Mouse (Mus musculus) olfactory bulb, adult 2 months (tissue): ENCODE measurements around the gene Krtap1-3. TPM values are rescaled to one million over a fixed set of nuclear protein-coding genes. Genes with fewer than 3 reads are reported as not detected.
A peak's percentile ranks its signal among the peaks of the same experiment; 100 is the strongest.
"Not testable (repeated sequence)": the region's sequence is repeated elsewhere in the genome, so short reads cannot be mapped to it uniquely, and the experiment has no call there.

Experiments
- H3K27ac ChIP-seq: fragments of 200-500 bp; 2 replicates; pipeline ENCODE4 v1.5.1; 2012; ENCODE audit warnings: low read depth, low read length; ENCODE audit not compliant: insufficient read depth
- H3K4me1 ChIP-seq: fragments of 200-500 bp; 2 replicates; pipeline ENCODE4 v1.6.1; 2012; ENCODE audit warnings: low read length; ENCODE audit not compliant: control insufficient read depth, insufficient read depth
- H3K4me3 ChIP-seq: fragments of 200-500 bp; 2 replicates; pipeline ENCODE4 v1.5.1; 2012; ENCODE audit warnings: mild to moderate bottlenecking, low read depth, low read length, moderate library complexity; ENCODE audit not compliant: insufficient read depth
- CTCF ChIP-seq: fragments of 200-500 bp; IDR thresholded peaks from 2 replicates; pipeline ENCODE4 v1.5.1; 2012; ENCODE audit warnings: low read depth, mild to moderate bottlenecking, low read length, moderate library complexity; ENCODE audit not compliant: insufficient read depth
- POLR2A ChIP-seq: fragments of 200-500 bp; IDR thresholded peaks from 2 replicates; pipeline ENCODE4 v1.6.1; 2012; ENCODE audit warnings: mild to moderate bottlenecking, low read depth, low read length, moderate library complexity; ENCODE audit not compliant: insufficient read depth
- WGBS: fragments of 180-500 bp; shearing (Covaris S2); methylation state at CpG from one replicate; pipeline ENCODE4 v1.1.7; 2018; 5-methylcytosine and 5-hydroxymethylcytosine counted together
- polyA plus RNA-seq: library from polyadenylated mRNA; stranded (reverse); fragments of >200 nt; gene quantifications from 2 replicates; pipeline ENCODE4 v1.2.4, GENCODE M21; 2012; ENCODE audit warnings: low replicate concordance; ENCODE audit not compliant: missing spikeins, insufficient read depth, insufficient read length

Gene Krtap1-3
- polyA plus RNA-seq, 1 experiment, result not detected

- no peak overlapping the region for H3K27ac ChIP-seq
- H3K4me3 ChIP-seq, result no peak overlapping the region
- TF ChIP-seq CTCF (no peak), POLR2A (no peak)
- WGBS, result 83% methylated on average over 1 of the region's 1 CpGs
- H3K4me1 ChIP-seq, result no peaks in the 10 kb centered on the region
These were observed 18.0 kb upstream of the Krtap1-3 start for GRCm38 (mm10) chr11:99609126-99609525.

- 70% methylated on average over 1 of the region's 1 CpGs for WGBS
- not testable (repeated sequence) for H3K4me1 ChIP-seq, H3K4me3 ChIP-seq, H3K27ac ChIP-seq
These were observed 12.1 kb upstream of the Krtap1-3 start, which contains the start of gene Gm11938 for GRCm38 (mm10) chr11:99603208-99603607. TSS of gene Gm11938 (minus strand) at chr11:99603308.

GRCm38 (mm10) chr11:99597742-99598141, 6.6 kb upstream of the Krtap1-3 start, which contains the start of gene Krtap9-3:
TSS of gene Krtap9-3 (minus strand) at chr11:99598105.
- not testable (repeated sequence) for H3K4me1 ChIP-seq, H3K27ac ChIP-seq, H3K4me3 ChIP-seq
- WGBS, result 80% methylated on average over 6 of the region's 6 CpGs

- WGBS, result 48% methylated on average over 7 of the region's 7 CpGs
- Histone ChIP-seq H3K4me1 (peaks cover 8% of the 10 kb centered on the region), H3K4me3 (no peak overlapping the region), H3K27ac (no peak overlapping the region)
- TF ChIP-seq POLR2A, result no peak
- TF ChIP-seq CTCF, result no peak
These were observed 6.0 kb downstream of the Krtap1-3 start for GRCm38 (mm10) chr11:99585096-99585495.

GRCm38 (mm10) chr11:99583245-99583704, 7.9 kb downstream of the Krtap1-3 start, which contains the start of gene Krtap1-4:
TSS of gene Krtap1-4 (minus strand) at chr11:99583654.
- WGBS, result 75% methylated on average over 5 of the region's 5 CpGs
- no peak for TF ChIP-seq CTCF
- TF ChIP-seq POLR2A, result no peak
- no peak within 1 kb of the TSS for H3K27ac ChIP-seq

GRCm38 (mm10) chr11:99581564-99581963, 9.6 kb downstream of the Krtap1-3 start:
- peaks cover 8% of the 10 kb centered on the region for H3K4me1 ChIP-seq
- no peak for TF ChIP-seq CTCF
- TF ChIP-seq POLR2A, result no peak
- WGBS, result 29% methylated on average over 6 of the region's 6 CpGs
- no peak overlapping the region for H3K4me3 ChIP-seq
- H3K27ac ChIP-seq, result no peak overlapping the region

More at GRCm38 (mm10) chr11:99583245-99583704, 7.9 kb downstream of the Krtap1-3 start, which contains the start of gene Krtap1-4:
- Histone ChIP-seq H3K4me1 (peaks cover 8% of the 10 kb centered on the region), H3K4me3 (no peak within 1 kb of the TSS)

- WGBS, result 88% methylated on average over 5 of the region's 5 CpGs
- TF ChIP-seq POLR2A, result no peak
- no peak for TF ChIP-seq CTCF
These were observed 10.1 kb downstream of the Krtap1-3 start for GRCm38 (mm10) chr11:99581051-99581450.

GRCm38 (mm10) chr11:99580636-99581035, 10.5 kb downstream of the Krtap1-3 start, which contains the start of gene Krtap1-5:
TSS of gene Krtap1-5 (minus strand) at chr11:99581016.
- no peak within 1 kb of the TSS for H3K27ac ChIP-seq
- peaks cover 8% of the 10 kb centered on the region for H3K4me1 ChIP-seq
- H3K4me3 ChIP-seq, result no peak within 1 kb of the TSS
- TF ChIP-seq CTCF (no peak), POLR2A (no peak)
- WGBS, result 91% methylated on average over 6 of the region's 6 CpGs

More at GRCm38 (mm10) chr11:99581051-99581450, 10.1 kb downstream of the Krtap1-3 start:
- Histone ChIP-seq H3K27ac (no peak overlapping the region), H3K4me1 (peaks cover 8% of the 10 kb centered on the region), H3K4me3 (no peak overlapping the region)

- no peak overlapping the region for H3K4me3 ChIP-seq
- WGBS, result 3% methylated on average over 7 of the region's 7 CpGs
- TF ChIP-seq CTCF, result peak; percentile 42; the same call in 1 of the 2 replicates
- no peak for TF ChIP-seq POLR2A
- peaks cover 4% of the 10 kb centered on the region; the same call in 1 of the 2 replicates for H3K4me1 ChIP-seq
- H3K27ac ChIP-seq, result no peak overlapping the region
These were observed 17.0 kb downstream of the Krtap1-3 start for GRCm38 (mm10) chr11:99574106-99574505.

- no peak overlapping the region for H3K27ac ChIP-seq
- TF ChIP-seq POLR2A, result no peak
- TF ChIP-seq CTCF, result no peak
- H3K4me3 ChIP-seq, result no peak overlapping the region
- H3K4me1 ChIP-seq, result peaks cover 4% of the 10 kb centered on the region; the same call in 1 of the 2 replicates
- 22% methylated on average over 4 of the region's 4 CpGs for WGBS
These were observed 18.0 kb downstream of the Krtap1-3 start for GRCm38 (mm10) chr11:99573164-99573563.
